Mouse (Mus musculus) heart, embryonic 11.5 days (tissue): ENCODE results near the gene Ndufb8. TPM values are rescaled to one million over a fixed set of nuclear protein-coding genes. Genes with fewer than 3 reads are reported as not detected.

ENCODE experiments used
- ATAC-seq: fragments of 200-750 bp; cut with Nextera tagmentation; replicated peaks from 2 replicates; pipeline ENCODE4 v1.8.0; 2017; ENCODE audit warnings: moderate library complexity; ENCODE audit not compliant: insufficient number of reproducible peaks, low FRiP score, low TSS enrichment
- H3K27ac ChIP-seq: fragments of 300-500 bp; sonication (generic); 2 replicates; pipeline ENCODE4 v1.5.1; 2014; ENCODE audit warnings: mild to moderate bottlenecking, low read depth, low read length
- H3K27me3 ChIP-seq: fragments of 300-500 bp; sonication (generic); 2 replicates; pipeline ENCODE4 v1.6.1; 2014; ENCODE audit warnings: mild to moderate bottlenecking, low read length, mixed read lengths; ENCODE audit not compliant: control insufficient read depth, insufficient read depth
- H3K36me3 ChIP-seq: fragments of 300-500 bp; sonication (generic); 2 replicates; pipeline ENCODE4 v1.6.1; 2014; ENCODE audit warnings: mild to moderate bottlenecking, low read length, moderate library complexity, mixed read lengths; ENCODE audit not compliant: control insufficient read depth, insufficient read depth
- H3K4me1 ChIP-seq: fragments of 300-500 bp; sonication (generic); 2 replicates; pipeline ENCODE4 v1.6.1; 2014; ENCODE audit warnings: low read length; ENCODE audit not compliant: control insufficient read depth, insufficient read depth
- H3K4me2 ChIP-seq: fragments of 300-500 bp; sonication (generic); 2 replicates; pipeline ENCODE4 v1.6.1; 2014; ENCODE audit warnings: mild to moderate bottlenecking, moderate library complexity
- H3K4me3 ChIP-seq: fragments of 300-500 bp; sonication (generic); 2 replicates; pipeline ENCODE4 v1.5.1; 2014; ENCODE audit warnings: low read depth, low read length
- H3K9ac ChIP-seq: fragments of 300-500 bp; sonication (generic); 2 replicates; pipeline ENCODE4 v1.6.1; 2014; ENCODE audit warnings: mild to moderate bottlenecking, low read depth, low read length, moderate library complexity
- H3K9me3 ChIP-seq: fragments of 300-500 bp; sonication (generic); replicated peaks from 2 replicates; pipeline ENCODE4 v1.6.1; 2016; ENCODE audit warnings: low read length; ENCODE audit not compliant: control insufficient read depth
- WGBS: fragments of 180-500 bp; shearing (Covaris S2); extraction: QIAGEN DNeasy Blood & Tissue Kit; methylation state at CpG from one replicate; pipeline ENCODE4 v1.1.7; 2014; ENCODE audit not compliant: insufficient replicate concordance; 5-methylcytosine and 5-hydroxymethylcytosine counted together
- polyA plus RNA-seq: library from polyadenylated mRNA; unstranded; fragments of >200 nt; fragmentation: Nextera tagmentation; extraction: Ambion mirVana; gene quantifications from 2 replicates; pipeline ENCODE4 v1.2.1, GENCODE M21; 2014

Ndufb8 gene
- polyA plus RNA-seq, 1 experiment from 2014 or later: 826 TPM

DNA sequence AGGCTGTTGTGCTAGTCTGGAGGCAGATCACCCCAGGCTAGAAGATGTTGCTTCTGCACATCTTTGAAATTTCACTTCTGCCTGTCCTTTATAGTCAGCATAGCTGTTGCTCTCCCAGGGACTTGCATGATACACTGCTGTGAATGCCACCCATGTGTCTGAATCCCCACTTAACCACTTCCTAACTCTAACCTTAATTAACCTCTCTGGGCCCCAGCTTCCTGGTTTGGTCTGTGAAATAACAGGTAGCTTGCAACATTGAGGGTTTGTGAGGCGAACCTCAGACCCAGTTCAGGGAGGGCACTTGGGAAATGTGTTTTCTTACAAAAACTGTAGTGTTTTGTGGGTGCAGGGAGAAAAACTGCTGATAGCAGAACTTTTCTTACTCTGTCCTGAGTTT is 22.8 kb upstream of the Ndufb8 start:
- Histone ChIP-seq H3K9me3 (no peaks in the 10 kb centered on the region), H3K4me1 (no peaks in the 10 kb centered on the region), H3K4me2 (no peak overlapping the region), H3K9ac (no peak overlapping the region), H3K27me3 (no peaks in the 10 kb centered on the region), H3K27ac (no peak overlapping the region), H3K4me3 (no peak overlapping the region), H3K36me3 (peaks cover 3% of the 10 kb centered on the region)
- ATAC-seq: no peak
- 77% methylated on average over 1 of the region's 1 CpGs for WGBS

DNA sequence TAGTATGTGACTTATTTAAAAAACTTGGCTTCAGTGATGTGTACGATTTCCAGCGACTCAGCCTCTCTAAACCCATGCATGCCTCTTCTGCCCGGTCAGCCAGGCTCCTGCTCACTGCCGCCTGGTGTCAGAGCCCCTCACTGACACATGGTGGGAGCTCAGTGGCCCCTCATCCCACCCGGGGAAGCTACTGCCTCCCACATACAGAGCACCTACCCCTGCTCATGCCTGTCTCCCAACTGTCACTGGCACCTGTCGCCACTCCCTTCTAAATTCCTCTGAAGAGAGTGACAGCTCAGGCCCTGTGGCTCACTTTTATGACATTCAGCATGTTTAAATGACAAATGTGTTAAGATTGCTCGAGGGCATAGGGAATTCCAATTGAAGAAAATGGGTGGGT is 21.0 kb upstream of the Ndufb8 start:
- WGBS: 68% methylated on average over 7 of the region's 7 CpGs
- no peaks in the 10 kb centered on the region for H3K27me3 ChIP-seq
- no peaks in the 10 kb centered on the region for H3K9me3 ChIP-seq
- H3K4me3 ChIP-seq: no peak overlapping the region
- no peaks in the 10 kb centered on the region for H3K4me1 ChIP-seq
- H3K4me2 ChIP-seq: no peak overlapping the region
- no peak overlapping the region for H3K27ac ChIP-seq
- H3K9ac ChIP-seq: no peak overlapping the region
- no peak for ATAC-seq
- H3K36me3 ChIP-seq: peaks cover 17% of the 10 kb centered on the region

DNA sequence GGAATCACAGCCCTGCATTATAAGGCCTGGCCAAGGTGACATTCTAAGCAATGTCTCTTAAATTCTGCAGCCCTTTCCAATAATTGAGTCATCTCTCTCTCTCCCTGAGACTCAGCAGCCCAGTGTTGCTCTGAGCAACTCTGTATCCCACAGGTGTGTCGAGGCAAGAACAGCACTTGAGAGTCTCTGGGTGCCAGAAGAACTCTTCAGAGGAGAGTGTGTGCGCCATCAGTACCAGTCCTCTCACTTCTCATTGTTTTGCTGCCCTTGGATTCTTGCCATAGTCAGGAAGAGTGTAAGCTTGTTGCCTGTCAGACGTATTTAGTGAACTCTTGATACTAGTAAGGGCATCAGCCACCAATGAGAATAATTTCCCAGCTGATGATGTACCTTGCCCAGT is 12.5 kb upstream of the Ndufb8 start:
- ATAC-seq: no peak
- 82% methylated on average over 3 of the region's 3 CpGs for WGBS
- H3K9me3 ChIP-seq: no peaks in the 10 kb centered on the region
- H3K4me2 ChIP-seq: no peak overlapping the region
- no peak overlapping the region for H3K9ac ChIP-seq
- peaks cover 12% of the 10 kb centered on the region for H3K4me1 ChIP-seq
- no peaks in the 10 kb centered on the region for H3K27me3 ChIP-seq
- no peak overlapping the region for H3K27ac ChIP-seq
- H3K4me3 ChIP-seq: no peak overlapping the region
- H3K36me3 ChIP-seq: peaks cover 43% of the 10 kb centered on the region

DNA sequence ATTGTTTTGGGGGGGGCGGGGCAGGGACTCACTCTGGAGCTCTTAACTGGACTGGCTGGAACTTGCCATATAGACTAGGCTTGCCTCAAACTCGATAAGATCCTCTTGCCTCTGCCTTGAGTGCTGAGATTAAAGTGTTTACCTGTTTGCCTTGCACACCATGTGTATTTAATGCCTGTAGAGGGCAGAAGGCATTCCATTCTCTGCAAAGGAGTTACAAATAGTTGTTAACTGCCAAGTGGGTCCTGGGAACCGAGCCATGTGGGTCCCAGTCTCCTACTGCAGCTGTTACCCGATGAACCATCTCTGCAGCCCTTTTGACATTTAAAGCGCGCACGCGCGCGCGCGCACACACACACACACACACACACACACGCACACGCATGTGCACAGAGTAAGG is 8.8 kb upstream of the Ndufb8 start:
- Histone ChIP-seq H3K27me3 (no peaks in the 10 kb centered on the region), H3K4me1 (peaks cover 12% of the 10 kb centered on the region), H3K9me3 (no peaks in the 10 kb centered on the region), H3K9ac (no peak overlapping the region), H3K4me2 (peak overlapping the region; percentile 90; the same call in 1 of the 2 replicates), H3K27ac (no peak overlapping the region), H3K36me3 (peaks cover 15% of the 10 kb centered on the region; the same call in 1 of the 2 replicates), H3K4me3 (no peak overlapping the region)
- no peak for ATAC-seq
- 89% methylated on average over 14 of the region's 14 CpGs for WGBS

DNA sequence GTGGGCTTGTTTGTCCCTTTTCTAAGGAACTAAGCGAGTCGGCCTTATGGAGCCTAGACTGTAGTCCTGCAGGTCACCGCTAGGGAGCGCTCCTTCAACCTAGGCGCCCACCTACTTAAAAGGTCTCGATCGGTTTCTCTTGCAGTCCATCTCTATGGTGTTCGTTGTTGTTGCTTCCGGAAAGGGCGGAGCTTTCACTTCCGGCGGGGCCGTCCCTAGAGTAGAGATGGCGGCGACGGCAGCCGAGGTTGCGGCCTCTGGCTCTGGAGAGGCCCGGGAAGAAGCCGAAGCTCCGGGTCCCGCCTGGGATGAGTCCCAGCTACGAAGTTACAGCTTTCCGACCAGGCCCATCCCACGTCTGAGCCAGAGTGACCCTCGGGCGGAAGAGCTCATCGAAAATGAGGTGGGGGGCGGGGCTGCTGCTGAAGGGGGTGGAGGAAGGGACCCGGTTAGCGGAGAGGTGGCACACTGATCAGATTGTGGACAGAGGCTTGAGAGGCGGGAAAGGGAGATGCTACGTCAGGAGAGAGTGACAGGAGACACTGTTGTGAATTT is 7.5 kb upstream of the Ndufb8 start, which contains the start of gene Hif1an:
Gene Hif1an (plus strand): TSS at position 199 of the 555 bp plus-strand sequence.
- Histone ChIP-seq H3K27me3 (no peaks in the 10 kb centered on the region), H3K36me3 (peaks cover 7% of the 10 kb centered on the region; the same call in 1 of the 2 replicates), H3K9ac (peak within 1 kb of the TSS; percentile 82), H3K4me3 (peak within 1 kb of the TSS; percentile 85), H3K9me3 (no peaks in the 10 kb centered on the region), H3K4me2 (peak within 1 kb of the TSS; percentile 90), H3K4me1 (peaks cover 12% of the 10 kb centered on the region), H3K27ac (peak within 1 kb of the TSS; percentile 50)
- under 1% methylated on average over 33 of the region's 33 CpGs for WGBS
- ATAC-seq: peak; percentile 92

DNA sequence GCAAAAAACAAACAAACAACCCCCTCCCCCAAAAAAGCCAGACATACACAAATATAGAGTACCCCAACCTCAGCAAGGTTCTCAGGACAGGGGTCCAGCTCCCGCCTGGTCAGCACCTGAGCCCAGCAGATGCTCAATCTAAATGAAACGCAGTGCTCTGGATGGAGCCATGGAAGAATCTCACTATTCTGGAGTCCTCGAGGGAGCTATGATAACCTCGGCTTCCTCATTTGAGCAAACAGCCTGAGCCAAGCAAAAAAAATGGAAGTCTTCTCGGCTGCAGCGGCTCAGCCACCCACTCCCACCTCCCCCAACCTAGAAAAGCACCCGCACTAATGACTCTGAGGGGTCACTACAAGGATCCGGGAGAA is 765 bp downstream of the Ndufb8 start:
- peak overlapping the region; percentile 96 for H3K4me3 ChIP-seq
- H3K4me2 ChIP-seq: peak overlapping the region; percentile 88
- H3K36me3 ChIP-seq: peaks cover 18% of the 10 kb centered on the region
- H3K4me1 ChIP-seq: peaks cover 7% of the 10 kb centered on the region; the same call in 1 of the 2 replicates
- no peaks in the 10 kb centered on the region for H3K9me3 ChIP-seq
- peak overlapping the region; percentile 97 for H3K9ac ChIP-seq
- H3K27ac ChIP-seq: peak overlapping the region; percentile 70
- 2% methylated on average over 8 of the region's 8 CpGs for WGBS
- no peaks in the 10 kb centered on the region for H3K27me3 ChIP-seq
- no peak for ATAC-seq

DNA sequence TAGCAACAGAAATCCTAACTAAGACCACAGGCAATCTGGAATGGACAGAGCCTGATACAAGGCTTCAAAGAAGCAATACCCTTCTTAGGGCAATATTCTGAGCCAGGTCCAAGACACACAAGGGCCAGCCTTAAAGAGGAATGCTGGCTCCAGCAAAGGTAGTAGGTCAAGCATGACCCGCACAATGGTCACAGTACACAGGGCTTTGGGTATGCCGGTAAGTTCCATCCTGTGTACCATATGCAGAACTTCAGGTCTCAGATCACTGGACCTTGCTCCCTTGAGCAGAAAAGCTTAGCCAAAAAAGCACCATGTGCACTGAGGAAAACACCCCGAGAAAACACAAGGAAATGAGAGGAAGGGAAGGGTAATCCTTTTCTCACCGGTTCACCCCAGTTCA is 2.0 kb downstream of the Ndufb8 start:
- Histone ChIP-seq H3K9me3 (no peaks in the 10 kb centered on the region), H3K36me3 (peaks cover 27% of the 10 kb centered on the region), H3K4me3 (no peak overlapping the region), H3K27ac (no peak overlapping the region), H3K9ac (no peak overlapping the region), H3K27me3 (no peaks in the 10 kb centered on the region), H3K4me2 (no peak overlapping the region; the same call in 1 of the 2 replicates), H3K4me1 (peaks cover 7% of the 10 kb centered on the region; the same call in 1 of the 2 replicates)
- ATAC-seq: no peak
- 95% methylated on average over 4 of the region's 4 CpGs for WGBS

DNA sequence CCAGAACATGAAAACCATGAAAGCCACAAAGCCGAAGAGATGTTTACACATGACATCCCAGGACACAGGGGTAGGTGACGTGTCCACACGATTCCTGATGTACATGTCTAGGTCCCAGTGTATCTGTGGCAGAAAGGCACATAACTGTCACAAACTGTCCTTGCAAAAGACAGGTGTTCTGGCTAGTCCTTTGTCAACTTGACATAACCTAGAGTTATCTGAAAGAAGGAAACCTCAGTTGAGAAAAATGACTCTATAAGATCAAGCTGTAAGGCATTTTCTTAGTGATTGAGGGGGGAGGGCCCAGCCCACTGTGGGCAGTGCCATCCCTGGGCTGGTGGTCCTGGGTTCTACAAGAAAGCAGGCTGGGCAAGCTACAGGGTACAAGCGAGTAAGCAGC is 2.5 kb downstream of the Ndufb8 start, which contains the start of gene Gm20538:
Gene Gm20538 (minus strand): TSS at position 101 of the 400 bp plus-strand sequence.
- H3K27ac ChIP-seq: no peak within 1 kb of the TSS
- 88% methylated on average over 4 of the region's 4 CpGs for WGBS
- no peaks in the 10 kb centered on the region for H3K9me3 ChIP-seq
- H3K4me3 ChIP-seq: no peak within 1 kb of the TSS
- no peak for ATAC-seq
- peaks cover 7% of the 10 kb centered on the region; the same call in 1 of the 2 replicates for H3K4me1 ChIP-seq
- H3K9ac ChIP-seq: no peak within 1 kb of the TSS
- H3K4me2 ChIP-seq: peak within 1 kb of the TSS; percentile 14; the same call in 1 of the 2 replicates
- H3K27me3 ChIP-seq: no peaks in the 10 kb centered on the region
- peaks cover 30% of the 10 kb centered on the region for H3K36me3 ChIP-seq
